Mouse (Mus musculus) heart, postnatal 36 days (tissue): Measurements from ENCODE around the gene H3f3b. TPM values are rescaled to one million over a fixed set of nuclear protein-coding genes. Genes with fewer than 3 reads are reported as not detected.

Source experiments
- total RNA-seq, 2 experiments: library from RNA; stranded (reverse); gene quantifications; 2 replicates each; pipeline ENCODE4 v1.2.3; 2021

Gene H3f3b
- total RNA-seq, 2 experiments from 2014 or later, result 136 to 158 TPM

Other genes with a start within 250 kb of the H3f3b start
- gene Caskin2, start 214.3 kb downstream of the H3f3b start, total RNA-seq, result 10 to 100 TPM; 48.6 to 50.6 TPM
- 1 to 10 TPM; 8.7 to 9.7 TPM for gene Tsen54, start 213.2 kb downstream of the H3f3b start, total RNA-seq
- 10 to 100 TPM; 18.7 to 21.2 TPM for gene Llgl2, start 203.9 kb downstream of the H3f3b start, total RNA-seq
- under 1 TPM in 1 of 2 experiments, not detected in 1; 0.14 TPM for gene Myo15b, start 169.6 kb downstream of the H3f3b start, total RNA-seq
- 10 to 100 TPM; 14.8 to 26.7 TPM for gene Smim5, start 128.0 kb downstream of the H3f3b start, total RNA-seq
- under 1 TPM in 1 of 2 experiments, not detected in 1; 0.31 TPM for gene Smim6, start 115.9 kb downstream of the H3f3b start, total RNA-seq
- 10 to 100 TPM; 17.2 to 20.7 TPM for gene Sap30bp, start 94.7 kb downstream of the H3f3b start, total RNA-seq
- 1 to 10 TPM; 6.7 to 8.9 TPM for gene Recql5, start 94.5 kb downstream of the H3f3b start, total RNA-seq
- gene Itgb4, start 53.3 kb downstream of the H3f3b start, total RNA-seq, result 1 to 10 TPM; 2.6 to 3.4 TPM
- 10 to 100 TPM; 12.8 to 19.3 TPM for gene Galk1, start 15.2 kb downstream of the H3f3b start, total RNA-seq
- 1 to 10 TPM; 8.0 to 8.4 TPM for gene Unk, start 2.4 kb upstream of the H3f3b start, total RNA-seq
- gene Unc13d, start 50.0 kb upstream of the H3f3b start, total RNA-seq, result under 1 TPM; 0.41 to 0.42 TPM
- 100 to 1,000 TPM in 1 of 2 experiments, 10 to 100 TPM in 1; 97.0 to 106 TPM for gene Wbp2, start 59.0 kb upstream of the H3f3b start, total RNA-seq
- 10 to 100 TPM; 25.2 to 34.2 TPM for gene Trim47, start 99.2 kb upstream of the H3f3b start, total RNA-seq
- 1 to 10 TPM; 7.4 to 7.6 TPM for gene Trim65, start 103.2 kb upstream of the H3f3b start, total RNA-seq
- 10 to 100 TPM; 62.9 to 63.4 TPM for gene Mrpl38, start 110.9 kb upstream of the H3f3b start, total RNA-seq
- gene Fbf1, start 140.2 kb upstream of the H3f3b start, total RNA-seq, result 10 to 100 TPM; 13.2 to 16.2 TPM
- gene Ten1, start 170.9 kb upstream of the H3f3b start, total RNA-seq, result 10 to 100 TPM; 10.5 to 20.1 TPM
- 100 to 1,000 TPM; 160 to 173 TPM for gene Acox1, start 171.1 kb upstream of the H3f3b start, total RNA-seq
- gene Evpl, start 210.1 kb upstream of the H3f3b start, total RNA-seq, result 1 to 10 TPM in 1 of 2 experiments, under 1 TPM in 1; 0.62 to 1.0 TPM
- 10 to 100 TPM; 65.9 to 71.2 TPM for gene Srp68, start 246.3 kb upstream of the H3f3b start, total RNA-seq